Mouse (Mus musculus) kidney, embryonic 15.5 days (tissue): ENCODE data around the gene Emid1. TPM values are rescaled to one million over a fixed set of nuclear protein-coding genes. Genes with fewer than 3 reads are reported as not detected.
"Not testable (repeated sequence)": the region's sequence is repeated elsewhere in the genome, so short reads cannot be mapped to it uniquely, and the experiment has no call there.

Experiments used
- ATAC-seq: fragments of 200-750 bp; cut with Nextera tagmentation; replicated peaks from 2 replicates; pipeline ENCODE4 v1.8.0; 2017; ENCODE audit warnings: moderate TSS enrichment; ENCODE audit not compliant: low FRiP score
- H3K27ac ChIP-seq: fragments of 300-500 bp; sonication (generic); 2 replicates; pipeline ENCODE4 v1.5.1; 2015; ENCODE audit warnings: mild to moderate bottlenecking, inconsistent platforms
- H3K27me3 ChIP-seq: fragments of 300-500 bp; sonication (generic); 2 replicates; pipeline ENCODE4 v1.6.1; 2015; ENCODE audit warnings: inconsistent platforms
- H3K36me3 ChIP-seq: fragments of 300-500 bp; sonication (generic); 2 replicates; pipeline ENCODE4 v1.6.1; 2015; ENCODE audit warnings: inconsistent platforms
- H3K4me1 ChIP-seq: fragments of 300-500 bp; sonication (generic); 2 replicates; pipeline ENCODE4 v1.6.1; 2015; ENCODE audit warnings: inconsistent platforms
- H3K4me2 ChIP-seq: fragments of 300-500 bp; sonication (generic); 2 replicates; pipeline ENCODE4 v1.6.1; 2015; ENCODE audit warnings: moderate library complexity, mild to moderate bottlenecking, inconsistent platforms
- H3K4me3 ChIP-seq: fragments of 300-500 bp; sonication (generic); replicated peaks from 2 replicates; pipeline ENCODE4 v1.5.1; 2015; ENCODE audit warnings: mild to moderate bottlenecking, inconsistent platforms
- H3K9ac ChIP-seq: fragments of 300-500 bp; sonication (generic); 2 replicates; pipeline ENCODE4 v1.6.1; 2015; ENCODE audit warnings: mild to moderate bottlenecking, inconsistent platforms
- H3K9me3 ChIP-seq: fragments of 300-500 bp; sonication (generic); replicated peaks from 2 replicates; pipeline ENCODE4 v1.6.1; 2016; ENCODE audit warnings: inconsistent platforms
- WGBS: fragments of 180-500 bp; shearing (Covaris S2); methylation state at CpG from one replicate; pipeline ENCODE4 v1.1.7; 2015; ENCODE audit warnings: mixed read lengths; 5-methylcytosine and 5-hydroxymethylcytosine counted together
- polyA plus RNA-seq: library from polyadenylated mRNA; unstranded; fragments of >200 nt; fragmentation: Nextera tagmentation; extraction: Ambion mirVana; gene quantifications from 2 replicates; pipeline ENCODE4 v1.2.1, GENCODE M21; 2015

Gene Emid1
- polyA plus RNA-seq, 1 experiment from 2014 or later, result 191 TPM

- Histone ChIP-seq H3K27ac (peak overlapping the region; percentile 96), H3K36me3 (peaks cover 26% of the 10 kb centered on the region), H3K4me2 (peak overlapping the region; percentile 76), H3K4me1 (peaks cover 36% of the 10 kb centered on the region), H3K9me3 (no peaks in the 10 kb centered on the region), H3K4me3 (peak overlapping the region; percentile 72), H3K9ac (peak overlapping the region; percentile 89), H3K27me3 (no peaks in the 10 kb centered on the region)
- under 1% methylated on average over 7 of the region's 7 CpGs for WGBS
- no peak for ATAC-seq
Observed at GRCm38 (mm10) chr11:5100283-5100682, 51.8 kb downstream of the Emid1 start.

GRCm38 (mm10) chr11:5099576-5100183 lies 52.4 kb downstream of the Emid1 start:
- no peaks in the 10 kb centered on the region for H3K9me3 ChIP-seq
- H3K4me3 ChIP-seq, result peak overlapping the region; percentile 72
- H3K4me1 ChIP-seq, result peaks cover 36% of the 10 kb centered on the region
- under 1% methylated on average over 27 of the region's 31 CpGs for WGBS
- peak; percentile 77 for ATAC-seq
- H3K9ac ChIP-seq, result peak overlapping the region; percentile 89
- H3K4me2 ChIP-seq, result peak overlapping the region; percentile 76
- H3K36me3 ChIP-seq, result peaks cover 20% of the 10 kb centered on the region
- H3K27me3 ChIP-seq, result no peaks in the 10 kb centered on the region
- peak overlapping the region; percentile 96 for H3K27ac ChIP-seq

- peak within 1 kb of the TSS; percentile 89 for H3K9ac ChIP-seq
- H3K36me3 ChIP-seq, result peaks cover 12% of the 10 kb centered on the region
- H3K4me2 ChIP-seq, result peak within 1 kb of the TSS; percentile 76
- H3K4me3 ChIP-seq, result peak within 1 kb of the TSS; percentile 72
- H3K27me3 ChIP-seq, result no peaks in the 10 kb centered on the region
- H3K4me1 ChIP-seq, result peaks cover 41% of the 10 kb centered on the region
- no peaks in the 10 kb centered on the region for H3K9me3 ChIP-seq
- H3K27ac ChIP-seq, result peak within 1 kb of the TSS; percentile 96
- under 1% methylated on average over 92 of the region's 92 CpGs for WGBS
- peak; percentile 88 for ATAC-seq
Observed at GRCm38 (mm10) chr11:5098736-5099542, 53.1 kb downstream of the Emid1 start, which contains the start of the genes Rhbdd3 and Ewsr1. TSS of gene Rhbdd3 (plus strand) at chr11:5098926. TSS of gene Ewsr1 (minus strand) at chr11:5099266.

- WGBS, result under 1% methylated on average over 44 of the region's 44 CpGs
- peak; percentile 10; the same call in 1 of the 2 replicates for ATAC-seq
Observed at GRCm38 (mm10) chr11:5098035-5098735, 53.9 kb downstream of the Emid1 start.

GRCm38 (mm10) chr11:5096480-5097020 lies 55.5 kb downstream of the Emid1 start:
- ATAC-seq, result no peak
- peaks cover 17% of the 10 kb centered on the region for H3K36me3 ChIP-seq
- H3K4me3 ChIP-seq, result peak overlapping the region; percentile 72
- H3K27ac ChIP-seq, result no peak overlapping the region
- peaks cover 52% of the 10 kb centered on the region for H3K4me1 ChIP-seq
- H3K27me3 ChIP-seq, result no peaks in the 10 kb centered on the region
- WGBS, result 58% methylated on average over 8 of the region's 8 CpGs
- 0 out of 2 replicates have a peak overlapping the region, but pooled peaks have one; percentile 89 for H3K9ac ChIP-seq
- no peaks in the 10 kb centered on the region for H3K9me3 ChIP-seq
- H3K4me2 ChIP-seq, result peak overlapping the region; percentile 69

More at GRCm38 (mm10) chr11:5098035-5098735, 53.9 kb downstream of the Emid1 start:
- peak overlapping the region; percentile 89 for H3K9ac ChIP-seq
- H3K4me3 ChIP-seq, result peak overlapping the region; percentile 72
- H3K27me3 ChIP-seq, result no peaks in the 10 kb centered on the region
- H3K27ac ChIP-seq, result peak overlapping the region; percentile 96
- peak overlapping the region; percentile 69 for H3K4me2 ChIP-seq
- H3K9me3 ChIP-seq, result no peaks in the 10 kb centered on the region
- peaks cover 10% of the 10 kb centered on the region for H3K36me3 ChIP-seq
- peaks cover 48% of the 10 kb centered on the region for H3K4me1 ChIP-seq

GRCm38 (mm10) chr11:5095877-5096276 lies 56.2 kb downstream of the Emid1 start:
- Histone ChIP-seq H3K4me2 (peak overlapping the region; percentile 69), H3K9ac (no peak overlapping the region)
- 79% methylated on average over 5 of the region's 5 CpGs for WGBS

GRCm38 (mm10) chr11:5091706-5092105 lies 60.4 kb downstream of the Emid1 start:
- H3K4me1 ChIP-seq, result peaks cover 33% of the 10 kb centered on the region
- no peaks in the 10 kb centered on the region for H3K9me3 ChIP-seq
- H3K36me3 ChIP-seq, result peaks cover 63% of the 10 kb centered on the region
- H3K27ac ChIP-seq, result no peak overlapping the region
- ATAC-seq, result no peak
- WGBS, result 62% methylated on average over 2 of the region's 2 CpGs
- H3K4me3 ChIP-seq, result no peak overlapping the region
- H3K27me3 ChIP-seq, result no peaks in the 10 kb centered on the region
- H3K4me2 ChIP-seq, result no peak overlapping the region
- H3K9ac ChIP-seq, result no peak overlapping the region

More at GRCm38 (mm10) chr11:5095877-5096276, 56.2 kb downstream of the Emid1 start:
- no peak for ATAC-seq
- H3K27ac ChIP-seq, result no peak overlapping the region
- H3K36me3 ChIP-seq, result peaks cover 24% of the 10 kb centered on the region
- no peaks in the 10 kb centered on the region for H3K27me3 ChIP-seq
- no peaks in the 10 kb centered on the region for H3K9me3 ChIP-seq
- no peak overlapping the region for H3K4me3 ChIP-seq
- peaks cover 45% of the 10 kb centered on the region for H3K4me1 ChIP-seq

- 91% methylated on average over 1 of the region's 1 CpGs for WGBS
- H3K4me2 ChIP-seq, result no peak overlapping the region
- no peaks in the 10 kb centered on the region for H3K9me3 ChIP-seq
- H3K27me3 ChIP-seq, result no peaks in the 10 kb centered on the region
- H3K27ac ChIP-seq, result no peak overlapping the region
- H3K9ac ChIP-seq, result no peak overlapping the region
- H3K4me1 ChIP-seq, result peaks cover 21% of the 10 kb centered on the region
- H3K4me3 ChIP-seq, result no peak overlapping the region
- peaks cover 89% of the 10 kb centered on the region for H3K36me3 ChIP-seq
- no peak for ATAC-seq
Observed at GRCm38 (mm10) chr11:5089147-5089546, 62.9 kb downstream of the Emid1 start.

- not testable (repeated sequence) for ATAC-seq, H3K4me2 ChIP-seq, H3K9ac ChIP-seq, H3K27ac ChIP-seq, H3K9me3 ChIP-seq, H3K27me3 ChIP-seq, H3K4me1 ChIP-seq, H3K4me3 ChIP-seq
- whole genome bisulfite sequencing, result 77% methylated on average over 4 of the region's 5 CpGs
- H3K36me3 ChIP-seq, result peaks cover 85% of the 10 kb centered on the region
Observed at GRCm38 (mm10) chr11:5076843-5077242, 75.2 kb downstream of the Emid1 start.

- Histone ChIP-seq H3K4me1 (no peaks in the 10 kb centered on the region), H3K4me3 (no peak overlapping the region), H3K36me3 (peaks cover 89% of the 10 kb centered on the region), H3K4me2 (no peak overlapping the region), H3K27me3 (no peaks in the 10 kb centered on the region), H3K27ac (no peak overlapping the region), H3K9me3 (no peaks in the 10 kb centered on the region), H3K9ac (no peak overlapping the region)
- ATAC-seq, result no peak
Observed at GRCm38 (mm10) chr11:5075760-5076159, 76.3 kb downstream of the Emid1 start.

GRCm38 (mm10) chr11:5074882-5075281 lies 77.2 kb downstream of the Emid1 start:
- H3K4me3 ChIP-seq, result no peak overlapping the region
- no peak overlapping the region for H3K9ac ChIP-seq
- no peak overlapping the region for H3K4me2 ChIP-seq
- H3K27ac ChIP-seq, result no peak overlapping the region
- 74% methylated on average over 4 of the region's 4 CpGs for WGBS
- peaks cover 89% of the 10 kb centered on the region for H3K36me3 ChIP-seq
- no peaks in the 10 kb centered on the region for H3K4me1 ChIP-seq
- no peak for ATAC-seq
- no peaks in the 10 kb centered on the region for H3K9me3 ChIP-seq
- H3K27me3 ChIP-seq, result no peaks in the 10 kb centered on the region
